Comparison of ENCODE assay signal across 17 mouse cellular contexts in the genomic region with DNA sequence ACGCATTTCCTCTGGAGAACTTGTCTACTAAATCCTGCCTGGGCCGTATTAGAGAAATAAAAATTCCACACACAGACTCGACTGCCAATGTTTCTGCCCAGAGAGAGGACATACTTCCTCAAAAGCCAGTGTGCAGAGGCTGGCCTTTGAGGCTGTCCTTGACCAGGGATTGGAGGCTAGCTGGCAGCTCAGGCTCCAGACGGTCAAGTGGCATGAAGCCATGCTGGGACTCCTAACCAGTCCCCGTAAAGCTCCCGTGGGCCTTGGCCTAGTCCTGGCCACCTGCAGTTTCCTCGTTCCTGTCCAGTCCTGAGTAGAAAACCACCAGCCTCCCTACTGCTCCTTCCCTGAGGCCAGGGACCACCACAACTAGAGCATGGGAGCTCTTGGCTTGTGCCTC.
DNase-seq lines count a peak whose midpoint lies in the region; ATAC-seq lines count a peak whose summit lies in the region.
"Had no signal": no experiment of that assay in that cellular context is flagged by ENCODE, and none has a peak within 500 bp of the region (broad histone marks: within the 10 kb centered on the region; RNA-seq: fewer than 3 reads in every experiment).

No protein-coding gene starts in this region.

- no peak overlapping the region for H3K9ac ChIP-seq in kidney, embryonic 14.5 days (ENCODE audit: low read depth, low read length)
- H3K9ac ChIP-seq in limb, embryonic 13.5 days: no peak overlapping the region
- H3K9ac ChIP-seq: intestine, embryonic 15.5 days; liver, embryonic 12.5 days; lung, embryonic 15.5 days had no signal

- ATAC-seq in kidney, embryonic 14.5 days (ENCODE audit: low FRiP score, low TSS enrichment): no peak
- ATAC-seq in limb, embryonic 13.5 days (ENCODE audit: low FRiP score, low read depth): peak; percentile 13; the same call in 1 of the 2 replicates
- ATAC-seq: intestine, embryonic 15.5 days; liver, embryonic 12.5 days had no signal

- no peaks in the 10 kb centered on the region for H3K9me3 ChIP-seq in kidney, embryonic 14.5 days (ENCODE audit: control insufficient read depth, low read length)
- H3K9me3 ChIP-seq in limb, embryonic 13.5 days: no peaks in the 10 kb centered on the region
- H3K9me3 ChIP-seq: heart, embryonic 10.5 days; intestine, embryonic 15.5 days; liver, embryonic 12.5 days; lung, embryonic 15.5 days had no signal

- H3K4me3 ChIP-seq in kidney, embryonic 14.5 days (ENCODE audit: low read length): no peak overlapping the region
- H3K4me3 ChIP-seq in limb, embryonic 13.5 days: no peak overlapping the region
- H3K4me3 ChIP-seq: heart, embryonic 10.5 days; intestine, embryonic 15.5 days; liver, embryonic 12.5 days; lung, embryonic 15.5 days had no signal

- 54% methylated on average over 7 of the region's 7 CpGs for WGBS in kidney, embryonic 14.5 days
- WGBS in limb, embryonic 13.5 days: 23% methylated on average over 7 of the region's 7 CpGs

- H3K4me1 ChIP-seq in kidney, embryonic 14.5 days (ENCODE audit: control insufficient read depth, insufficient read depth, low read length): no peaks in the 10 kb centered on the region
- peaks cover 50% of the 10 kb centered on the region for H3K4me1 ChIP-seq in limb, embryonic 13.5 days
- H3K4me1 ChIP-seq: heart, embryonic 10.5 days; intestine, embryonic 15.5 days; liver, embryonic 12.5 days; lung, embryonic 15.5 days had no signal

- H3K27me3 ChIP-seq in kidney, embryonic 14.5 days (ENCODE audit: control insufficient read depth, insufficient read depth, low read length): no peaks in the 10 kb centered on the region
- H3K27me3 ChIP-seq in limb, embryonic 13.5 days: peaks cover 19% of the 10 kb centered on the region
- H3K27me3 ChIP-seq: intestine, embryonic 15.5 days; lung, embryonic 15.5 days had no signal

- no peak overlapping the region for H3K27ac ChIP-seq in kidney, embryonic 14.5 days (ENCODE audit: low read depth, low read length)
- H3K27ac ChIP-seq in limb, embryonic 13.5 days: peak overlapping the region; percentile 67
- H3K27ac ChIP-seq: heart, embryonic 10.5 days; intestine, embryonic 15.5 days; liver, embryonic 12.5 days; lung, embryonic 15.5 days; stomach, postnatal 0 days had no signal

- peak; percentile 35 for DNase-seq in cerebellum, adult 9-11 months
- no peak for DNase-seq in cerebellum, adult 9-10 months
- DNase-seq in kidney, postnatal 10 days: peak; percentile 12
- DNase-seq in adrenal gland, postnatal 14 days: peak; percentile 62
- no peak for DNase-seq in spleen, postnatal 4 days (ENCODE audit: low spot score in 2 of 2)
- DNase-seq: gastrocnemius, postnatal 14 days; heart, postnatal 14 days; kidney, postnatal 14 days; spleen, adult 18-20 months; thymus, postnatal 14 days had no signal

- H3K36me3 ChIP-seq in kidney, embryonic 14.5 days (ENCODE audit: control insufficient read depth, insufficient read depth, low read length): no peaks in the 10 kb centered on the region
- no peaks in the 10 kb centered on the region for H3K36me3 ChIP-seq in limb, embryonic 13.5 days
- H3K36me3 ChIP-seq: heart, embryonic 10.5 days; intestine, embryonic 15.5 days; liver, embryonic 12.5 days; lung, embryonic 15.5 days had no signal

- no peak overlapping the region for H3K4me2 ChIP-seq in kidney, embryonic 14.5 days (replicated peaks; ENCODE audit: low read depth, low read length)
- H3K4me2 ChIP-seq in limb, embryonic 13.5 days (replicated peaks): peak overlapping the region; percentile 37
- H3K4me2 ChIP-seq: intestine, embryonic 15.5 days; liver, embryonic 12.5 days; lung, embryonic 15.5 days had no signal

Comparison
In these comparisons a context has a peak if more than half of its experiments do, and no peak if none do; other contexts are left out.
1. DNase-seq: peak in cerebellum, adult 9-11 months (single experiment), kidney, postnatal 10 days (single experiment) and adrenal gland, postnatal 14 days (single experiment); none in cerebellum, adult 9-10 months (single experiment) and spleen, postnatal 4 days (0 of 2).